Mouse (Mus musculus) heart, postnatal 0 days (tissue): ENCODE data around the gene Sirt1.

ENCODE experiments used
- CTCF ChIP-seq: IDR thresholded peaks from 2 replicates; pipeline ENCODE4 v1.5.1; 2016; ENCODE audit warnings: antibody characterized with exemption, control low read depth, low read depth
- EP300 ChIP-seq: IDR thresholded peaks from 2 replicates; pipeline ENCODE4 v1.6.1; 2016; ENCODE audit warnings: antibody characterized with exemption, low read depth

DNA sequence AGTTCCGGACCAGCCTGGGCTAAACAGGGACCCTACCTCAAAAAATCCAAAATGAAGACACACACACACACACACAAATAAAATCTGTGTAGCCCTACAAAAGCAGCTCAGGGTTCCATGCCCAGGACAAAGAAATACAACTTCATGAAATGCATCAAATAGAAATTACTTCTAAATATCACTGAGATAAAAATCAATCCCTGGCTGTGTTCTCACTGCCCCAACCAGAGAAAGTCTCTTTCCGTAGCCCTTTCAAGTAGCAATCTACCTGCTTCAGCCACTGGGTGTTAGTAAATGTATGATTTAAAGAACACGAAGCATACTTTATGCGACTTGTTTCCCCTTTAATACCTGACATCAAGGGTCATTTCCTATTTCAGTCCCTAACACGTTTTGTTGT is 44.2 kb downstream of the Sirt1 start:
- no peak for TF ChIP-seq CTCF
- no peak for TF ChIP-seq EP300
